Mouse (Mus musculus) cerebral cortex, adult 2 months (tissue): Measurements from ENCODE around the gene Atg10.

Source experiments
- WGBS: fragments of 180-500 bp; shearing (Covaris S2); methylation state at CpG from one replicate; pipeline ENCODE4 v1.1.7; 2018; 5-methylcytosine and 5-hydroxymethylcytosine counted together

The Atg10 gene

GRCm38 (mm10) chr13:90995034-90995629 lies 228.6 kb downstream of the Atg10 start:
- WGBS: 92% methylated on average over 2 of the region's 2 CpGs

GRCm38 (mm10) chr13:90993602-90994001 lies 230.2 kb downstream of the Atg10 start:
- 67% methylated on average over 13 of the region's 13 CpGs for WGBS

GRCm38 (mm10) chr13:90992948-90993347 lies 230.8 kb downstream of the Atg10 start:
- 65% methylated on average over 5 of the region's 5 CpGs for WGBS

GRCm38 (mm10) chr13:90988226-90988625 lies 235.5 kb downstream of the Atg10 start:
- WGBS: 92% methylated on average over 3 of the region's 3 CpGs

GRCm38 (mm10) chr13:90985417-90985816 lies 238.4 kb downstream of the Atg10 start:
- 64% methylated on average over 3 of the region's 3 CpGs for WGBS

- 72% methylated on average over 2 of the region's 2 CpGs for WGBS
These were observed 239.7 kb downstream of the Atg10 start for GRCm38 (mm10) chr13:90984073-90984472.

GRCm38 (mm10) chr13:90981798-90982197 lies 242.0 kb downstream of the Atg10 start:
- 92% methylated on average over 1 of the region's 1 CpGs for WGBS

- 89% methylated on average over 6 of the region's 6 CpGs for WGBS
These were observed 242.7 kb downstream of the Atg10 start for GRCm38 (mm10) chr13:90980878-90981674.

- 85% methylated on average over 3 of the region's 3 CpGs for WGBS
These were observed 246.7 kb downstream of the Atg10 start for GRCm38 (mm10) chr13:90977057-90977456.

- 40% methylated on average over 7 of the region's 7 CpGs for WGBS
These were observed 250.4 kb downstream of the Atg10 start for GRCm38 (mm10) chr13:90973409-90973808.

- WGBS: 90% methylated on average over 10 of the region's 10 CpGs
These were observed 253.3 kb downstream of the Atg10 start for GRCm38 (mm10) chr13:90970259-90971017.

- 75% methylated on average over 4 of the region's 4 CpGs for whole genome bisulfite sequencing
These were observed 254.8 kb downstream of the Atg10 start for GRCm38 (mm10) chr13:90968940-90969339.

GRCm38 (mm10) chr13:90967422-90967821 lies 256.3 kb downstream of the Atg10 start:
- 6% methylated on average over 4 of the region's 4 CpGs for WGBS

- 91% methylated on average over 8 of the region's 8 CpGs for WGBS
These were observed 257.8 kb downstream of the Atg10 start for GRCm38 (mm10) chr13:90965996-90966395.

- 81% methylated on average over 4 of the region's 4 CpGs for WGBS
These were observed 259.3 kb downstream of the Atg10 start for GRCm38 (mm10) chr13:90964511-90964910.

- 53% methylated on average over 10 of the region's 10 CpGs for WGBS
These were observed 260.7 kb downstream of the Atg10 start for GRCm38 (mm10) chr13:90962836-90963760.

- 88% methylated on average over 8 of the region's 8 CpGs for WGBS
These were observed 263.2 kb downstream of the Atg10 start for GRCm38 (mm10) chr13:90960591-90960990.

GRCm38 (mm10) chr13:90958894-90959293 lies 264.9 kb downstream of the Atg10 start:
- WGBS: 58% methylated on average over 2 of the region's 2 CpGs

- 74% methylated on average over 5 of the region's 5 CpGs for WGBS
These were observed 284.2 kb downstream of the Atg10 start for GRCm38 (mm10) chr13:90939600-90939999.

- 76% methylated on average over 6 of the region's 6 CpGs for WGBS
These were observed 284.6 kb downstream of the Atg10 start for GRCm38 (mm10) chr13:90939192-90939591.

- WGBS: 73% methylated on average over 7 of the region's 7 CpGs
These were observed 287.9 kb downstream of the Atg10 start for GRCm38 (mm10) chr13:90935852-90936251.
